ENCODE assay signal across 27 mouse cellular contexts in the genomic region with DNA sequence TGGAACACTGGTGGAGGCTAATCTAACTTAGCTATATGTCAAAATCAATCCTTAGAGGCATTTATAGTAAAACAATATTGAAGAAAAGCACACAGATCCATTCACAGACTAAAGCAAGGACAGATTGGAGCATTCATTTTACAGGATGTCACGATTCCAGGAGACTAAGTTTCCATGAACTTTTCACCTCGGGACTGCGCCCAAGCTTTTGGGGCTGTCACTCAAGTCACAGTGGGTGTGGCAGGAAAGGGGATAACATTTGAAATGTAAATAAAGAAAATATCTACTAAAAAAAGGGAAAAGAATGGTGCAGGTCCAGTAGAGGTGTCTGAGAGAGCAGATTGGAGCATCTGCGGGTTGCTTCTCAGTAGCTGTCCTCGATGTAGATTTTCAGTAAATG.
"Had no signal": no experiment of that assay in that cellular context is flagged by ENCODE, and none has a peak within 500 bp of the region (broad histone marks: within the 10 kb centered on the region; RNA-seq: fewer than 3 reads in every experiment).

No protein-coding gene starts in this region.

- DNase-seq: gastrocnemius, postnatal 14 days; gastrocnemius, postnatal 36 days; heart, adult 18-20 months; heart, postnatal 10 days; heart, postnatal 36 days; kidney, adult 2 months; kidney, adult 9 months; kidney, postnatal 14 days; kidney, postnatal 36 days; layer of hippocampus, adult 9-11 months; layer of hippocampus, postnatal 36 days; left cerebral cortex, postnatal 4 days; liver, embryonic 13.5 days; liver, postnatal 0 days had no signal

- H3K27me3 ChIP-seq: heart, embryonic 12.5 days; hindbrain, embryonic 12.5 days; intestine, embryonic 15.5 days; kidney, embryonic 15.5 days; limb, embryonic 13.5 days; limb, embryonic 15.5 days; liver, embryonic 13.5 days; liver, embryonic 15.5 days had no signal

- H3K4me2 ChIP-seq: heart, embryonic 12.5 days; hindbrain, embryonic 12.5 days; hindbrain, embryonic 14.5 days; intestine, embryonic 15.5 days; kidney, embryonic 15.5 days; limb, embryonic 13.5 days; limb, embryonic 15.5 days; liver, embryonic 13.5 days; liver, embryonic 15.5 days had no signal

- ATAC-seq: hindbrain, embryonic 16.5 days; inflammation-experienced regulatory T-cells, adult 6 months; intestine, embryonic 15.5 days; intestine, postnatal 0 days; liver, postnatal 0 days had no signal

- H3K4me1 ChIP-seq: hindbrain, embryonic 12.5 days; intestine, embryonic 15.5 days; kidney, embryonic 15.5 days; limb, embryonic 13.5 days; limb, embryonic 15.5 days; liver, embryonic 13.5 days; liver, embryonic 15.5 days had no signal

- H3K9ac ChIP-seq: heart, embryonic 12.5 days; hindbrain, embryonic 12.5 days; hindbrain, embryonic 14.5 days; intestine, embryonic 15.5 days; kidney, embryonic 15.5 days; limb, embryonic 13.5 days; limb, embryonic 15.5 days; liver, embryonic 13.5 days; liver, embryonic 15.5 days; liver, postnatal 0 days had no signal

- H3K36me3 ChIP-seq: heart, embryonic 10.5 days; heart, embryonic 12.5 days; hindbrain, embryonic 12.5 days; intestine, embryonic 15.5 days; kidney, embryonic 15.5 days; limb, embryonic 13.5 days; limb, embryonic 15.5 days; liver, embryonic 13.5 days; liver, embryonic 15.5 days had no signal

- H3K9me3 ChIP-seq: heart, embryonic 10.5 days; heart, embryonic 12.5 days; hindbrain, embryonic 12.5 days; intestine, embryonic 15.5 days; kidney, embryonic 15.5 days; limb, embryonic 13.5 days; limb, embryonic 15.5 days; liver, embryonic 13.5 days; liver, embryonic 15.5 days had no signal

- H3K4me3 ChIP-seq: heart, embryonic 10.5 days; heart, embryonic 12.5 days; hindbrain, embryonic 12.5 days; intestine, embryonic 15.5 days; kidney, embryonic 15.5 days; limb, embryonic 13.5 days; limb, embryonic 15.5 days; liver, embryonic 13.5 days; liver, embryonic 15.5 days had no signal

- H3K27ac ChIP-seq: heart, embryonic 10.5 days; hindbrain, embryonic 12.5 days; hindbrain, embryonic 14.5 days; intestine, embryonic 15.5 days; kidney, embryonic 15.5 days; kidney, postnatal 0 days; limb, embryonic 13.5 days; limb, embryonic 15.5 days; liver, embryonic 13.5 days; liver, embryonic 15.5 days had no signal
